Mouse (Mus musculus) layer of hippocampus, adult 18-20 months (tissue): ENCODE data around the gene Mycl. TPM values are rescaled to one million over a fixed set of nuclear protein-coding genes. Genes with fewer than 3 reads are reported as not detected.

Experiments used
- DNase-seq, 2 experiments: peaks; one replicate each; pipeline ENCODE4 v3.0.0; 2022; ENCODE audit warnings: low spot score in 2 of 2
- long read RNA-seq: library from polyadenylated mRNA; stranded (forward); transcript quantifications from one replicate; pipeline ENCODE4 v2.0.0, GENCODE M21; 2021
- total RNA-seq, 2 experiments: library from RNA; stranded (reverse); gene quantifications; 2 replicates each; pipeline ENCODE4 v1.2.3; 2021

The Mycl gene
- 10 to 100 TPM; 30.1 to 32.4 TPM for total RNA-seq
- long read RNA-seq, transcript Mycl-201 (2 exons, 3,501 nt): major isoform, 78 of 106 reads
- long read RNA-seq, transcript Mycl-202 (3 exons, 3,293 nt): minor isoform, 23 of 106 reads
- long read RNA-seq, partial matches to known transcripts: 3 of 106 reads
- long read RNA-seq, other reads (novel, unspliced or antisense): 2 of 106 reads

- peak; percentile 76 to 94 for DNase-seq
These were observed at the start of gene Mycl for GRCm38 (mm10) chr4:122995404-122996220. Gene Mycl, plus strand, starts transcription at chr4:122995652.

- DNase-seq: no peak
These were observed 48.2 kb upstream of the Mycl start for GRCm38 (mm10) chr4:122947223-122947622.

GRCm38 (mm10) chr4:122949096-122949495 is 46.4 kb upstream of the Mycl start:
- no peak for DNase-seq

GRCm38 (mm10) chr4:122954680-122955411 is 40.6 kb upstream of the Mycl start:
- DNase-seq: no peak

GRCm38 (mm10) chr4:122955412-122956136 is 39.9 kb upstream of the Mycl start:
- peak; percentile 84 to 91 for DNase-seq

GRCm38 (mm10) chr4:122956301-122956700 is 39.2 kb upstream of the Mycl start:
- DNase-seq: no peak

- peak; percentile 30 to 75 for DNase-seq
These were observed 36.9 kb upstream of the Mycl start for GRCm38 (mm10) chr4:122958491-122959031.

GRCm38 (mm10) chr4:122959816-122960215 is 35.6 kb upstream of the Mycl start:
- no peak for DNase-seq

GRCm38 (mm10) chr4:122960321-122961099 is 34.9 kb upstream of the Mycl start:
- DNase-seq: peak in 1 of 2 experiments; percentile 50

- peak; percentile 66 to 80 for DNase-seq
These were observed 34.3 kb upstream of the Mycl start, which contains the start of gene Mfsd2a for GRCm38 (mm10) chr4:122961100-122961567. Gene Mfsd2a, minus strand, starts transcription at chr4:122961188.

GRCm38 (mm10) chr4:122961589-122961988 is 33.9 kb upstream of the Mycl start:
- DNase-seq: no peak

- no peak for DNase-seq
These were observed 32.7 kb upstream of the Mycl start for GRCm38 (mm10) chr4:122962751-122963150.

GRCm38 (mm10) chr4:122968106-122968505 is 27.3 kb upstream of the Mycl start:
- DNase-seq: no peak

- no peak for DNase-seq
These were observed 24.3 kb upstream of the Mycl start for GRCm38 (mm10) chr4:122971191-122971590.

GRCm38 (mm10) chr4:122971646-122972045 is 23.8 kb upstream of the Mycl start:
- no peak for DNase-seq

GRCm38 (mm10) chr4:122972056-122972455 is 23.4 kb upstream of the Mycl start:
- DNase-seq: no peak

GRCm38 (mm10) chr4:122974976-122975520 is 20.4 kb upstream of the Mycl start:
- DNase-seq: no peak

GRCm38 (mm10) chr4:122976885-122977284 is 18.6 kb upstream of the Mycl start:
- DNase-seq: no peak

- DNase-seq: no peak
These were observed 16.6 kb upstream of the Mycl start for GRCm38 (mm10) chr4:122978850-122979249.

- no peak for DNase-seq
These were observed 15.6 kb upstream of the Mycl start for GRCm38 (mm10) chr4:122979826-122980225.
